Mouse (Mus musculus) monocyte, adult 5-6 weeks (primary cell): Measurements from ENCODE around the gene Gm20518. TPM values are rescaled to one million over a fixed set of nuclear protein-coding genes. Genes with fewer than 3 reads are reported as not detected.

Source experiments
- ATAC-seq: fragments of 153-309, 156-312 bp; replicated peaks from 2 replicates; pipeline ENCODE4 v1.8.0; 2017; ENCODE audit warnings: mild to moderate bottlenecking; ENCODE audit not compliant: low TSS enrichment, insufficient number of reproducible peaks, severe bottlenecking, poor library complexity, low FRiP score
- total RNA-seq: library from RNA; stranded (forward); fragments of 200-1000, 200-491, 200-594 nt; gene quantifications from 3 replicates; pipeline ENCODE4 v1.2.3, GENCODE M21; 2017

Gene Gm20518
- total RNA-seq, 1 experiment from 2014 or later = 2.5 TPM

DNA sequence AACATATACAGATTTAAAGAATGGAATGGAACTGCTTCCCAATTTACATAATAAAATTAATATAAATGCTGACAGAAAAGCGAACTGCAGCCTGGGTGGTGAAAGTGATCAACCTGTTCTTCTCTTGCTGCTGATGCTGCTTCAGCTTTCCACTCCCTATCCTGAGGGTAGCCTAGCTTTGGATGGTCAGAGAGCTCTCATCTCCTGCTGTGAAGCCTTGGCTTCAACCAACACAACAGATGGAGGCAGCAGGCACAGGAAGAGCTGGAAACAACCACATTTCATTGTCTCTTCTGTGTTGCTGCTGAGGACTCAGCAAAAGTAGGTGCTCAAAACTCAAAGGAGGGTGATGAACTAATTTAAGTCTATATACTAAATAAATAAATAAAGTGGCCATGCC lies 39.6 kb downstream of the Gm20518 start:
- ATAC-seq = no peak

DNA sequence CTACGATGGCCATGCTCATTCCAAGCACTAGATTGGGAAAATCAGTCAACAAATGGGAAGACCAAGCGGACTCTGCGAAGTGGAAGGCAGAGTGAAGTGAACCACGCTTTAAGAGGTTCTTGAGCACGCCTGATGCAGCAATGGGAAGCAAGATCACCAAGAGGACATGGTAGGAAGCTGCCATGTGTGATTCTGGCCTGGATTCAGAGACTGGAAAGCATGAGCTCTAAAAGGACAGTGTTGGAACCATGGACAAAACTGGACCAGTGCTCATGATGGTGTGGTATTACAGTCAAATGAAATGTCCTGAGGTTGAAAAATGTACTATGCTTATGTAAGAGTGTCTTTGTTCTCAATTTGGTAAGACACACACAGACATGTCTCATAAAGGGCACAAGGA lies 40.1 kb downstream of the Gm20518 start:
- no peak for ATAC-seq

DNA sequence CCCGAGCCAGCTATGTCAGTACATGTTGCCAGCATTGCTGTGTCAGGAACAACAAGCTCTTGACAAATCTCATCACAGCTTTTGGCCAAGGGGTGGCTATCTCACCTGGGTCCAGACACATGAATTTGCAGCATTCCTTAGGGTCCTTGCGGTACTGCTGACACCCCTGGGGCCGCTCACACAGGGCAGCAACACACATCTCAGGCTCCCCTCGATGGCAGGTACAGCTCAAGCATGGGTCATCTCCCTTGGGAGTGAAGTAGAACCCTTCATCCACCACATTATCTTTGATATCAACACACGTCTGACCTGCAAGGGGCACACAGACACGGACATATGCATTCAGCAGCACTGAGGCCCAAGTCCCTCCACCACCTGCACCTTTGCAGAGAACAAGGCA lies 42.0 kb downstream of the Gm20518 start:
- ATAC-seq = no peak

DNA sequence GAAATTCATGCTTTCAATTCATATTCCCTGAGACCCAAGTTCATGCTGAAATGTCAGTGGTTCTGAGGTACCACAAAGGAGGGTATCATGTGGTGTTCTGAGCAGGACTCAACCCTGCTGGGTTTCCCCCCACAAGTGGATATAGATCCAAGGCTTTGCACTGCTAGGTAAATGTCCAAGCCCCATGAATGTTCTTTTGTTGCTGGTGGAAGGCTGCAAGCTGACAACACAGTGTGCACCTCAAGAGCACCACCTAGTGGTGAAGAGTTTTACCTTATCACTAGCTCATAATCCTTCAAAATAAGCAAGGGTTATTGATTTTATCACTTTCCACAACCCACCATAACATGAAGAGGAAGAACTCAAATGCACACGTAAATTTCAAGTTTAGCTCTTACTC lies 42.5 kb downstream of the Gm20518 start:
- ATAC-seq = peak; percentile 59; the same call in 1 of the 2 replicates

DNA sequence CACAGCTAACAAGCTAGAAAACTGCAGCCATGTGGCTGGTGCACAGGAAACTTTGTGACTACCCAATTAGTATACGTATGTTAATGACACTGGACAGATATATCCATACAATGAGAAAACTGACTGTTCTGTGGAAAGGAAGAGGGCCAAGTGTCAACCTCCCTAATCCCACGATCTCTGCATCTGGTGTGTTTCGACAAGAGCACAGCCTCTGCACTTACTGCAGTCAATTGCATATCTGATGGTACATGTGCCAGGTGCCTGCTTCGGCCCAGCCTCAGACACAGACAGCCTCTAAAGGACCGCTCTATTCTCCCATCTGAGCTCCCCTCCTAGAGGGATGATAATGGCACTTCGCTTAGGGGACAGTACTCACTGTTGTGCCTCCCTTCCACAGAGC lies 43.0 kb downstream of the Gm20518 start:
- no peak for ATAC-seq

DNA sequence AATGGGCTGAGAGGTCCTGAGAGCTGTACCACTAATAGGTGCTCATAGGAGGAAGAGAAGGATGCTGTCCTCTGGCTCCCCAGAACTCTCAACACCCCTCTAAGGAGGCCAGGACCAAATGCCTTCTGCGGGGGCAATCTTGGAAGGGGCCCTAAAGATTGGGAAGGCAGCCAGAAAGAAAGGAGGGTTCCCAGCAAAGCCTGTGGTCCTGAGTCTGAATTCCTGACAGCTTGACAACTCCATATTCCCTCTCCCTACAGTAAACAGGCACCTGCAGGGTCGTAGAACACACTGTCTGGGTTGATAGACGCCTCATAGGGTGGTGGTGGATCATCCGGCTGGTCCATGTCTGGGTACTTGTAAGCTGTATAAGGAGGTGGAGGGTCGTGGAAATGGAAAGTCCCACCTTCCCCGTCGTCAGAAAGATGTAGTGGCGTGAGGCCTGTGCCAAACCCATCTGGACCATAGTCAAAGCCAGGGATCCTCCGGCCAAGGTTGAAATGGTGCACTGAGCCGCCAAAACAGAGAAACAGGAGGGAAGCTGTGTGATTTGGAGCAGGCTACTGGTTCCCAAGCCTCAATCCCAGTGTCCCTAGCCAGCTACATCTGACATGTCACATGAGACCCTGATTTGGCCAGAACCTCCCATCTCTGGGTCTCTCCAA lies 47.6 kb downstream of the Gm20518 start:
- no peak for ATAC-seq

DNA sequence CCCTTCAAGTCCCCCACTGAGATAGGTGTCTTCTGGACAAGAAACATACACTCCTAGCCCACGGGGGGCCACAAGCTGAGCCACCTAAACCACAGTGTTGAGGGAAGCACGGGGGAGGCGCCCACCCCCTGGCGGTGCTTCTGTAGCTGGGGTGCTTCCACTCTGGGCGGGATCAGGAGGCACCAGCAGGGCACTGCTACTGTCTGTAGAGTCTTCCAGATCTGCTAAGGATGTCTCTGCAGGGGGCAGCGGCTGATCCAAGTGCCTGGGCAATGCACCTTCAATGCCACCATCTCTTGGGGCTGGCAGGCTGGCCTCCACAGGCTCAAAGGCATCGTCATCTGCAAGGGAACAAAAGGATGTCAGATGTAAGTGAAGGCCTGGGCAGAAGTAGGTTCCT lies 49.0 kb downstream of the Gm20518 start:
- ATAC-seq = no peak

DNA sequence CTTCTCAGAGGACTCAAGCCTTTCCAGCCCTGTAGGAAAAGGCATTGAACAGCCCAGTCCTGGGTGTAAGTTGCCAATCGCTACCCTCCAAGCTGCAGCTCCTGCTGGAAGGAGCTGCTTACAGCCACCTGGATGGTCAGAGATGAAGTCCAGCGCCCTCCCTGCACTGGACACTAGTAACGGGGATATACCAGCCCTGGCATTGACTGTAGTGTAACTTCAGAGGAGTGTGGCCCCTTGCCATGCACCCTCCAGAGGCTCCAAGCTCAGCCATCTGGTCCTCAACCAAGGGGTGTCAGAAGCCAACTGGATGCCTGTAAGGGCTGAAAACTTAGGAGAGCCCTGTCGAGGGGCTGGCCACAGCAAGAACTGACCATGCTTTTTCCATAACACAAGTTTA lies 51.5 kb downstream of the Gm20518 start:
- no peak for ATAC-seq

DNA sequence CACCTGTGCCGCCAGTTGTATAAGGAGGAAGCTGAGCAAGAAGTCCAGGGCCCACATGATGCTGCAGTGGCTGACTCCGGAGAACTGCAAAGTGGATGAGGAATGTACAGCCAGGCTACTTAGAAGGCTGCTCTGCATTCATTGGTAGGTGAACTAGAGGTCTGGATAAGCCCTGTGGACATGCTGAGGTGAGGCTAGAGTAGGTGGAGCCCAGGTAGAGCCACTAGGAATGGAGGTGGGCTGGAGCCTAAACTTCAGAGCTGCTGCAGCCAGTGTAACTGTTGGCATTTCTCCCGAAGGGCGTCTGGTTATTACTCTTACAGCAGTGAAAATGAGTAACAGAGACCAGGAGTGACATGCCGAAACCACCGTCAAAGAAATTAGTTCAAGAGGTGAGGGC lies 53.4 kb downstream of the Gm20518 start, which contains the start of gene Car15:
Gene Car15, minus strand, starts transcription at position 314 of the 400 bp plus-strand sequence.
- ATAC-seq = no peak

DNA sequence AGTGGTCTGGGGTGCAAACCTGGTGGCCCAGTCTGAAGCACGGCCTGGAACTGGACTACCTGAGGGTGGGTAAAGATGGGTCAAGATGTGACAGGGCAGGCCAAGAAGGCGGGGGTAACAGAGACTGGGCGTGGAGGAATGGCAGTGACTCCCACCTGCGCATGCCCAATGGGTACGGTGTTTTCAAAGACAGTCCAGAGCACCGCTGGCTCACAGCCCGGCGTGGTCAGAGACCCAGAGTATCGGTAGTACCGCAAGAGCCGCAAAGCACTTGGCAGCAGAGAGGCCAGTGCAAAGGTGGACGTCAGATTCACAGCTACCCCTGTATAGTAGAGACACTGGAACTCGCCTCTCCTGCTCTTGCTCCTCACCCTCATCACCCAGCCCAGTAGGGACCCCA lies 56.0 kb downstream of the Gm20518 start:
- no peak for ATAC-seq

DNA sequence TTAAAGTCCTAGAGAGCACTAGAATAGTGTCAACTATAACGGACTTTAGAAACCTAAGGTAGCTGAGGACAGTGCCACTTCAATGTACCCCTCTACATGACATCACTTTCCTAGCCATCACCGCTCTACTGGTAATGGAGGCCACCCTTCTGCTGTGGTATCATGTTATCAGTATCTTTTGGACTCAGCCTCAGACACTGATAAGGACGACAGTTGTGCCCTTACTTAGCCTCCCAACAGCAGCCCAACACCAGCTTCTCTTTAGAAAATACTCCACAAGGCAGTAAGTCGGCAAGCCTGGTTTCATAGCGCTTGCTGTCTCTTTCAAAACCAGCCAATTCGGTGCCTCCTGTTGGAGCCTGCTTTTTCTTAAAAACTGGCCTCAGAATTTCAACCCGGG lies 56.9 kb downstream of the Gm20518 start:
- ATAC-seq = no peak

DNA sequence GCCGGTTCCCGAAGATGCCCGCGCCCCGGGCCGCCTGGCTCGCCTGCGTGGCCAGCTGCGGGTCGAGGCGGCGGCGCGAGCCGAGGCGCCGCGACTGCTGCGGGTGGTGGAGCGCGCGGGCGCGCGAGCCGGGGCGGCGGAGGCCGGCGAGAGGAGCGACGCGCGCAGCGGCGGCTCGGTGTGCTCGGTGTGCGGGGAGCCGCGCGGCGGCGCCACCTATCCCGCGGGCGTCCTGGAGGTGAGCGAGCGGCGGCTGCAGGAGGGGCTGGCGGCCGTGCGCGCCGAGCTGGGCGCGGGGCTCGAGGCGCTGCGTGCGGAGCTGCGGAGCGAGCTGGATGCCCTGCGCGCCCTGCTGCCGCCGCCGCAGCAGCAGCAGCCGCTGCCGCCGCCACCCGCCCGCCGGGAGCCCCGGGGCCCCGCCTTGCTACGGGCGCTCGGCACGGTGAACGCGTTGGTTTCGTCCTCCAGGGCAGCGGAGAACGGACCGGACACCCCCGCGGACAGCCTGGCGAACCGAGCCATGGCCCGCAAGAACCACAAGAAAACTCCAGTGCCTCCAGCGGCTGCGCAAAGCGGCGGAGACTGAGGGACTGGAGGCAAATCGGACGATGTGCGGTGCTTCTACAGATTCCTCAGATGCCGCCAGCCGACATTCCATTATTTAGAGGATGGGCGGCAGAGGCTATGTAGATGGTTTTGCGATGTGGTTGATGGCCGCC lies 57.6 kb downstream of the Gm20518 start:
- no peak for ATAC-seq

DNA sequence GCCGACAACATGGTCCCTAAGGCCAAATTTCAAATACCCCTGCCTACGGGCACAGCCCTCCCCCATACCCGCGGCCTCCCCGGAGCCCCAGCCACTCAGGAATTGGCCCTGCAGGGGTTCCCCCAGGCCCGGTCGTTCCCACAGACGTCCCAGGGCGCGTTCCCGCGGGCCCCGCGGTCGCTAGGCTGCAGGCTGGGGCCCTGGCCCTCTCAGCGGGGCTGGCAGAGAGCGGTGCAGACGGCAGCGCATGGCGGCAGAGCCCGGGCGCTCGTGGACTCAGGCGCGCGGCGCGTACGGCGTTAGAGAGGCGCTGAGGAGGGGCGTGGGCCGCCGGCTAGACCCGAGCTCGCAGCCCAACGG lies 58.2 kb downstream of the Gm20518 start:
- ATAC-seq = no peak

DNA sequence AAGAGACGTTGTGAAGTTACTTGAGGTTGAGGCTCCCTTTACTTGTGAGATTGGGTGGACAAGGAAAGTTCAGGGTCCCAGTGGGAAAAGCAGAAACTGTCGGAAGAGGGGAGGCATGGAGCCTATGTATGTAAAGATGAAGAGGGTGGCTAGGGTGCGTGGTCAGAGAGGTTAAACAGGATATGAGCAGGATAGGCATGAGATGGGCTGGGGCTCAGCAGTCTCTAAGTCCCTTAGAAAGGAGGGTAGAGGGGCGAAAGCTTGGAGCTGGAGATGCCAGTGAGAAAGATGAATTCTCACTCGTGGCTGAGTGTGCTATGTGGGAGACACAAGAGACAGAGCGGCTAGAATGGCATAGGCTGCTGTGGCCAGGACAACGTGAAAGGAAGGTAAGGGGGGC lies 58.6 kb downstream of the Gm20518 start, which contains the start of gene B830017H08Rik:
Gene B830017H08Rik, plus strand, starts transcription at position 301 of the 400 bp plus-strand sequence.
- ATAC-seq = no peak

DNA sequence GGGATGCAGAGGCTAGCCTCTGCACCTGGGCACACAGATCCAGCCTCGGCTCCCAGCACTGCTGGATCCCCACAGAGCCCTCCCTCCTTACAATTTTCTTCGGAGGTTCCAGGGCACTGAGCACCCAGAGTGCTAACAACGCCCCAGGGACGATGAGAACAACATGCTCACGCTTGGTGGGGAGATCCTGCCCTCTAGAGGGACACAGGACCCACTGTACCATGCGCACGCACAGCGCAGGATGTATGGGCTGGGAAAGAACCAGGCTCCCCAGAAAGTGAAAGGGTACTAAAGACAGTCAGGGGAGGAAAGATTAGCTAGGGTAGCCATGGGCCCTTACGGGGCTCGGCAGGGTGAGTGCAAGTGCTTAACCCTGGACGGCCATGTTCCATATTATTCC lies 59.7 kb downstream of the Gm20518 start:
- no peak for ATAC-seq

DNA sequence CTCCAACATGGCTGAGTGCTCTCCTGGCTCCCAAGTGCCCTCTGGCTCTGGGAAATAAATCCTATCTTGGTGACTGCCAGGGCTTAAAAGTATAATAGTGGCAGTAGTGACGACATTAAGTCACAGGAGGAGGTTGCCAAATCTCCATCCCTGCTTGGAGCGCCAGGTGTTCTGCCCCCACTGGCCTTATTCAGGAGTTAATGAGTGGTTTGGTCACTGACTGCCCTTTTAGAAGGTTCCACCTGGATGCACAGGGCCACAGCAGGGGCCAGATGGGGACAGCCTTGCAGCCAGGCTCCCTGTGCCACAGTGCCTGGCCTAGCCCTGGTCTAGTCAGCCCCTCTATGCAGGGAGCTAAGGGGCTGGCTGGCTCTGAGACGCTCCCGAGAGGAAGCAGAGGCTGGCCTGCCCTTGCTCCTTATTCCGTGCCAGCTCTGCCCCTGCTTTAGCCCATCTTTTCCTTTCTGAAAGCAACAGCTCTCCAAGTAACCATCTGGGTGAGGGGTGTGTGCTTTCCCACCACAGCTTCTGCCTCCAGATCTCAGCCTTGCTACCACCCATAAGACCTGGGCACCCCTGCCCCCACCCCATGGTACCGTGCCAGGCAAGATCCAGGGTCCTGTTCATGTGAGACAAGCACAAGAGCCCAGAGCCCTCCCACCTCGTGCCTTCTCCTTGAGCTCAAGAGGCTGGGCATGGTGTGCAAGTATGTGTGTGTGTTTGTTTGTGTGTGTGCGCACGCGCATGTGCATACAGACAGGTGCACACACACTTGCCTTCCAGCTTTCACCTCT lies 60.9 kb downstream of the Gm20518 start:
- no peak for ATAC-seq

DNA sequence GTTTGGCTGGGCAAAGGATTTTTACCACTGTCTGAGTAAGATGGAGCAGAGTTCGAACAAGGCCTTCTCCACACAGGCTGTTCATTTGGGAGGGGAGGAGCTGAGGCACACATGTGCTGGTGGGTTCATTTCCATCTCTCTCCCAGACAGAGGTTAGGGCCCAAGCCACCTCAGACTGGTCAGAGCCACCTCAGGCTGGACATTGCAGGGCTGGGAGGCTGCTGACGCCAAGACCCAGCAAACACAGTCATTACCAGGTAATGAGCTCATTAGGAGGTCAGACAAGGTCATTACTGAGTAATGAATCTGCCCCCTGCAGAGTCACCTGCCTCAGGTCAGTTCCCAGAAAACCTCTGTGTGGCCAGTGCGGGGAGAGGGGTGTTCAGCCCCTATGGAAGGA lies 62.6 kb downstream of the Gm20518 start:
- no peak for ATAC-seq

DNA sequence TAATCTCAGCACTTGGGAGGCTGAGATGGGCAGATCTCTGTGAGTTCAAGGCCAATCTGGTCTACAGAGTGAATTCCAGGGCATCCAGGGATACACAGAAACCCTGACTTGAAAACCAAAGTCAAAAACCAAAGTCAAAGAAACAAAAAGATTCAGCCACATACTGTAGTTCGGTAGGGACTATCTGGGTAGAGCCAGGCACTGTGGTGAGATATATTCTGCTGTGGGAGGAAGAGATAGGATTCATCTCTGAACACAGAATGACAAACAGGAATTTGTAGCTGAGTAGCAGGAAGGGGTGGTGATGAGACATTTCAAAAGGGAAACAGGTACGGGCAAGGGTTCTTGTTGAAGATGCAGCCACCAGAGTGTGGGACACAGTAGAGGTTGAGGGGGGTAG lies 63.2 kb downstream of the Gm20518 start:
- no peak for ATAC-seq

DNA sequence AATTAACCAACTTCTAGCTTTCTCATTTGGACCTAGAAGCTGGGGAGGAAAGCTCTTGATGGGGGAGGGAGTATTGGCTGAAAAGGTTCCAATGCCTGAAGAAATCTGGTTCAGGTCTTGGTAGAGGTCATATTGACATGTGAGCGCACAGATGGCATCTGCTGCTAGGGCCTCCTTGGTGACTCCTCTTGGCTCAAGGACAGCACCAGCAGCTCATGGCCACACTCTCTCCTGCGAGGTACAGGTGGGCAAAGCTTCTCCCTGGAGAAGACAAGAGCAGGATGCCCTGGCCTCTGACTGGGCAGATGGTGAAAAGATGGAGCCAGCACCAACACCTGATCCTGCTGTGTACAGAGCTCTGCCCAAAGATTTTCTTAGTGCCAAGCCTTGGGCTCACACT lies 65.0 kb downstream of the Gm20518 start:
- ATAC-seq = no peak

DNA sequence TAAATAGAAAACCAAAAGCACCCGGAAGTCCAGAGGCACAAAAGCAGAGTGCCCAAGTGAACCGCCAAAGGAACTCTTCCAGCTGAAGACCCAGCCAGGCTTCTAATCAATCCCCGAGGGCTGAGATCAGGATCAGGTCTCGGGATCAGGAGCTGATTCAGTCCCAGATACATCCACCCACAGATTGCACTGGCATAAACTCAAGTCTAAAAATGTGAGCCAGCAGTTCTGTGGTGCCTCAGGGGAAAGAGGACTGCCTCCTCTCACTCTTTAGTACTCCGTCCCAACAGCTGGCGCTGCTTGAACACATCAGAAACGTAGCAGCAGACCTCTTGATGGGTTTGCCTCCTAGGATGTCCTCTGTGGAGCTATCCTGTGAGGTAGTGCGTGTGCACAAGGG lies 74.9 kb downstream of the Gm20518 start:
- no peak for ATAC-seq
